18 mouse cellular contexts compared by ENCODE assay signal in the genomic region with DNA sequence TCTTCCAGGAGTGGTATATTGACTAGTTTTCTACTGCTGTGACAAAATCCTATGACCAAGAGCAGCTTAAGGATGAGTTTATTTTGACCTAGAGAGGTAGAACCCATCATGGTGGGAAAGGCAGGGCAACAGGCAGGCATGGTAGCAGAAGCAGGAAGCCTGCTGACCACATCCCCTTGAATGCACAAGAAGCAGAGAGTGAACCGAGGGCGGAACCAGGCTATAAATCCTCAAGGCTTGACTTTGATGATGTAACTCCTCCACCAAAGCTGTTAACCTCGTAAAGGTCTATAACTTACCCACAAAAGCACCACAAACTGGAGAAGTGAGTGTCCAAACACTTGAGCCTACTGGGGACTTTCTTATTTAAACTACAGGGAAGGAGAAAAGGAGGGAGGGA.
"Had no signal": no experiment of that assay in that cellular context is flagged by ENCODE, and none has a peak within 500 bp of the region (broad histone marks: within the 10 kb centered on the region; RNA-seq: fewer than 3 reads in every experiment).

No protein-coding gene starts in this region.

- H3K9ac ChIP-seq: intestine, embryonic 15.5 days; limb, embryonic 12.5 days; limb, embryonic 15.5 days; liver, embryonic 12.5 days; liver, embryonic 15.5 days; stomach, embryonic 15.5 days had no signal

- ATAC-seq: intestine, embryonic 15.5 days; liver, embryonic 12.5 days had no signal

- H3K9me3 ChIP-seq: intestine, embryonic 15.5 days; limb, embryonic 12.5 days; limb, embryonic 15.5 days; liver, embryonic 12.5 days; liver, embryonic 15.5 days; stomach, embryonic 15.5 days had no signal

- H3K4me3 ChIP-seq: intestine, embryonic 15.5 days; limb, embryonic 12.5 days; limb, embryonic 15.5 days; liver, embryonic 12.5 days; liver, embryonic 15.5 days; megakaryocyte, embryonic 14.5 days; stomach, embryonic 15.5 days had no signal

- H3K4me2 ChIP-seq: intestine, embryonic 15.5 days; limb, embryonic 12.5 days; limb, embryonic 15.5 days; liver, embryonic 12.5 days; liver, embryonic 15.5 days; midbrain, embryonic 11.5 days; stomach, embryonic 15.5 days had no signal

- H3K36me3 ChIP-seq: intestine, embryonic 15.5 days; limb, embryonic 12.5 days; limb, embryonic 15.5 days; liver, embryonic 12.5 days; liver, embryonic 15.5 days; stomach, embryonic 15.5 days had no signal

- H3K27me3 ChIP-seq: intestine, embryonic 15.5 days; limb, embryonic 12.5 days; limb, embryonic 15.5 days; liver, embryonic 12.5 days; liver, embryonic 15.5 days; megakaryocyte, embryonic 14.5 days; stomach, embryonic 15.5 days had no signal

- H3K4me1 ChIP-seq: intestine, embryonic 15.5 days; limb, embryonic 15.5 days; liver, embryonic 12.5 days; liver, embryonic 15.5 days; megakaryocyte, embryonic 14.5 days; stomach, embryonic 15.5 days had no signal

- DNase-seq: kidney, adult 18-20 months; kidney, postnatal 10 days; kidney, postnatal 36 days; left cerebral cortex, postnatal 4 days; lung, postnatal 14 days; midbrain, embryonic 14.5 days; right cerebral cortex, adult 18-20 months; right cerebral cortex, postnatal 14 days; right cerebral cortex, postnatal 4 days; thymus, postnatal 36 days had no signal

- H3K27ac ChIP-seq: intestine, embryonic 15.5 days; limb, embryonic 12.5 days; limb, embryonic 15.5 days; liver, embryonic 12.5 days; liver, embryonic 15.5 days; stomach, embryonic 15.5 days had no signal
